Mouse (Mus musculus) thymus, adult 2 months (tissue): ENCODE measurements around the gene 1700067K01Rik.

ENCODE experiments used
- CTCF ChIP-seq: fragments of 200-500 bp; IDR thresholded peaks from 2 replicates; pipeline ENCODE4 v1.5.1; 2012; ENCODE audit warnings: mild to moderate bottlenecking, control low read depth, low read length, moderate library complexity, borderline replicate concordance; ENCODE audit not compliant: control insufficient read depth, poor library complexity, insufficient read depth; ENCODE audit errors: extremely low read depth
- POLR2A ChIP-seq: fragments of 200-500 bp; IDR thresholded peaks from 2 replicates; pipeline ENCODE4 v1.6.1; 2012; ENCODE audit warnings: mild to moderate bottlenecking, low read length, control low read depth, moderate library complexity; ENCODE audit not compliant: control insufficient read depth, poor library complexity, insufficient read depth; ENCODE audit errors: extremely low read depth

DNA sequence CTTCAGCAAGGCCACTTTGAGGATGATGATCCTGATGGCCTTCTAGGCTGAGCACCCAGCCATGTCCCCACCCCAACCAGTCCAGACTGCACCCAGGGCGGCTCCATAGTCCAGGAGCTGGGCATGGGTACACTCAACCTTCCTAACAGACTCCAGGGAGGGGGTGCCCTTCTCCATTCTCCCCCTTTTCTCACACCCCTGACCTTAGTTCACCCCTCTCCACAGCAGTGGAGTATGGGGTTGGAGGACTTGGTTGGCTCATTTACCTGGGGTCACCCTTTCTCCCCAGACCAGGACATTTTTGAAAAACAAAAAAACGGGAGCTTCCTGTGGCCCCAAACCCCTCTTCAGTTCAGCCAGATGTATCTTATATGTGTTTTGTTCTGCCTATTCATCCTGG lies 1.5 kb upstream of the 1700067K01Rik start:
- TF ChIP-seq CTCF = no peak
- no peak for TF ChIP-seq POLR2A
